Mouse (Mus musculus): Measurements from ENCODE around the gene H2-Q10.
"Not testable (repeated sequence)": the region's sequence is repeated elsewhere in the genome, so short reads cannot be mapped to it uniquely, and the experiment has no call there.

The H2-Q10 gene

DNA sequence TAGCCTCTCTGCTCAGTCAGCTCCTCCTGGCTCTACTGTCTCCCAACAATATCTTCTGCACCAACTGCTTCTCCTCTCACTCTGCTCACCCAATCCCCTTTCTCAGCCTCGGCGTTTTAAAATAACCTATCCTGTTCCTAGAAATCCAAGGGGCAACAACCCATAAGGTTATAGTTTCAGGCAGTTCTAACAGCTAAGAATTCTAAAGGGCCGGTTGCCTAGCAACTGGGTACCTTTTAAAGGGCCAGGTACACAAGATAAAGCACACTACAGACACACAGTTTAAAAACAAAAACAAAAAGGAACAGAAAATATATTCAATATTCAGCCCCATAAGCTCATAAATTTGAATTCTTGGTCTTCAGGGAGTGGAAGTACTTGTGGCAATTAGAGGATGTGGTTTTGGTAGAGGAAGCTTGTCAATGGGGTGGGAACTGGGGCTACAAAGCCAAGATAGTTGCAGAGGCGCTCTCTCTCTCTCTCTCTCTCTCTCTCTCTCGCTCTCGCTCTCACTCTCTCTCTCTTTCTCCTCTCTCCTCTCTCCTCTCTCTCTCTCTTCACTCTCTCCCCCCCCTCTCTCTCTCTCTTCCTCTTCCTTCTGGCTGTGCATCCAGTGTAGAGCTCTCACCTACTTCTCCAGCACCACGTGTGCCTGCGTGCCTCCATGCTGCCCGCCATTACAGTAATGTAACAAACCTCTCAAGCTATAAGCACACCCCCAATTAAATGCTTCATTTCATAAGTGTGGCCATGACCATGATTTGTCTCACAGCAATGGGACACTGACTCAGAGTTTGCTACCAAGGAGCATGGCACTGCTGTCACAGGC is 9.2 kb upstream of the H2-Q10 start:
- not testable (repeated sequence) for DNase-seq

DNA sequence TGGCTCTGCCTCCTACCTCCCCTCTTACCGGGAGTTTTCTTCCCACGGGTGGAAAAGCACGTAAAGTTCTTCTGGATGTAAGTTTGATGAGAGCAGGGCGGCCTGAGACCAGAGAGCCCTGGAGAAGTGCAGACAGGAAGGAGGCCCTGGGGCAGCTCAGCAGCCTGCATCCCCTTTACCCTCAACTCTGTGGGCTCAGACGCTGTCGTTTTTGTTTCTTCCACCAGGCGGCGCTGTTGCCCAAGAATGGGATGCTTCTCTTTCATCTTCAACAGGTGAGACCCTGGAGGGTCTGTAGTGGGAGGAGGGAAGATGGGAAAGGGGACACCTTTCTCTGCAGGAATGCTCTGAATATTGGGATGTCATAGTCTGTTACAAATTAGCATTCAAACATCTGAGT is 4.2 kb upstream of the H2-Q10 start:
- DNase-seq = not testable (repeated sequence)

DNA sequence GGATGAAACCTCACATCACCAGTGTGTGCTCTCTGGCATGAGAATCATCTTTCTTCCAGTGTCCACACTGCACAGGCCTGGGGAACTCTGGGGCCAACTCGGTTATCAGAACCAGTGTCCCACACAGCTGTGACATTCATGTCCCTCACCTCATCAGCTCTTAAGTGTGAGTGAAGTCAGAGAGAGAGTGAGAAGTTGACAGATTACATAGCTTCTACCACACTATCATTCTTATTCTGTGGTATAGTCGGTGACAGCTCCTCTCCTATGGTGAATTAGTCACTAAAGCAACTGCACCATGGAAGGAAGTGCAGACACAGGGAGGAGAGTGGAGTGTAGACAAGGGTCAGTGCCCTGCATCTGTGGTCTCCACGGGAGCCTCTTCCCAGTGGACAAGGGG is 953 bp upstream of the H2-Q10 start:
- DNase-seq = not testable (repeated sequence)

DNA sequence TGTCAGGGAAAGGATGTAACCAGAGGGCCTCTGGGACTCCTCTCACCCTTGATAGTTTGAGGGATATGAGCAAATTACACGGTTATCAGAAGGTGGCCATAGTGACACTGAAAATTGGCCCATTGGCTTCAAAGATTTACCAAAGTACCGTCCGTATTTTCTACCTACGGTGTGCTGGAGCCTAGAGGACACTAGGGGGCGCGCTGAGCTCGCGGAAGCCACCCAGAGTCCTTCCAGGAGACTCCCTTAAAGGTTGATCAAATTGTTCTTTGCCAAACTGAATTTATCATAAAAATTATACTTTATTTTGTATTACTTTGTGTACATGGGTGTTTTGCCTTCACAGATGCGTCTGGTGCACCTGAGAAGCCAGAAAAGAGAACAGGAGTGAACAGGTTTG is 14.2 kb downstream of the H2-Q10 start:
- DNase-seq = peak; percentile 75

DNA sequence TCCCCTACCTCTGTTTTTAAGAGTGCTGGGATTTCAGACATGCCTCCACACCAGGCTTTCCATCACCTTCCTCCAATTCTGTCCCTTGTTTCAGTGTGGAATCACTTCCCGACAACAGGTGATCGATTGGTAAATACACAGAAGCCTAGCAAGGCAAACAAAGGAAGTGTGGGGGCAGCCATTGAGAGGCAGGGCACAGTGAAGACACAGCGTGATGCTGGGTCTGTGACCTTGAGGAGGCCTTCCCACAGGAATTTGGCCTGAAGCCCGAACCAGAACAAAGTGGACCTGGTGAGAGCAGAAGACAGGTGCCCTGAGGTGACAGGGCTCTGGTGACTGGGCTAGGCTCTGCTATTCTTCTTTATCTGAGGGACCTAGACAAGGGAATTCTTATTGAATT is 15.8 kb downstream of the H2-Q10 start:
- DNase-seq = no peak

DNA sequence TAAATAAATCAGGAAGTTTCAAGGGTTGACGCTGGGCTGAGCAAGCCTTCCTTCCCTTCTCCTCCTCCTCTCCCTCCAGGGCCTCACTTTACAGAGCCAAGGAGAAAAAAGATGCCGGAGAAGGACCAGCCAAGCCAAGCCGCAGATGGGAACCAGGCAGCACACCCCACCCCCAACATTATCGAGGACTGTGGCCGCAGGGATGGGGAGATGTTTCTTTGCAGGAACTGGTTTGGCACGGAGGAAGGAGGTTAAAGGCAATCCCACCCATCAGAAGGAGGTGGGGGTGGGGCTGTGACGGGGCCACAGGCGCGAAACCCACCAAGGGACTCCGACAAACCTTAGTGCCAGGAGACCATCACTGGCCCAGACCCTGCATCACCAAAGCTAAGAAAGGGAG is 16.8 kb downstream of the H2-Q10 start:
- no peak for DNase-seq

DNA sequence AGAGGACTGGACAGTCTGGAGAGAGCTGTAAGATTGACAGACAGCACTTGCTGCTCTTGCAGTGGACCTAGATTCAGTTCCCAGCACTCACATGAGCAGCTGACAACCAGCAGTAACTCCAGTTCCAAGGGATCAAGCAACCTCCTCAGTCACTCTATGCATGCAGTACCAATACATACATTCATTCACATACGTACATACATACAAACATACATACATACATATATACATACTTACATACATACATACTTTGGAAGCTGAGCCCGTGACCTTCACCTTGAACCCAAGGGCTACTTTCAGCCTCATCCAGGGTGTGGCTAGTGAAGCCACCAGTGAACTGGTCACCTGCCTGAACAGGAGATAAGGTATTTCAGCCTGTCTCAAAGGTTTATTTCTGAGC is 18.2 kb downstream of the H2-Q10 start:
- DNase-seq = no peak

DNA sequence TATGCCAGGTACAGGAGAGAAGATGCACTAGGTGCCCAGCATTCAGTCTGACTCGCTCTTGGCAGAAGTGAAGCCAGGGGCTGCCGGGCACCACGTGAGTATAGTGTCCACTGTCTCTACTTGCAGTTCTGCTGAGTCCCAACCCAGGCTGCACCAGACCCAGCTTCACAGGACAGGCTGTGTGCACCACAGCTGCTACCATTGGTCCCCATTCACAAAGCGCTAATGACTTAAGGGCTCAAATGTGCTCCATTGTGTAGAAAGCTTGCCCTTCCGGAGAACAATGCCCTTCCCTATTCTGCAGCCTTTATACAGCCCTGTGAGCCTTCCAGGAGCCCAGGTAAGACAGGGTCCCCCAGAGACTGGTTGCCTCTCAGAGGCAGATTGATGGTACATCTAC is 20.4 kb downstream of the H2-Q10 start:
- no peak for DNase-seq

DNA sequence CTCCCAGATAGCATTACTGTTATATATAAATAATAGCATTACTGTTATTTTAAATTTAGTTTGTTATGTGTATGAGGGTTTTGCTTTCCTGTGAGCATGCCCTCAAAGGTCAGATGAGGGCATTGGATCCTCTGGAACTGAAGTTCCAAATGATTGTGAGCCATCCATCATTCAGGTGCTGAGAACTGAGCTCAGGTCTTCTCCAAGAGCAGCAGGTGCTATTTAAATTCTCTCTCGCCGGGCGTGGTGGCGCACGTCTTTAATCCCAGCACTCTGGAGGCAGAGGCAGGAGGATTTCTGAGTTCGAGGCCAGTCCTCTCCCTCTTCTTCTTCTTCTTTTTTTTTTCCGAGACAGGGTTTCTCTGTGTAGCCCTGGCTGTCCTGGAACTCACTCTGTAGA is 27.2 kb downstream of the H2-Q10 start:
- DNase-seq = no peak

DNA sequence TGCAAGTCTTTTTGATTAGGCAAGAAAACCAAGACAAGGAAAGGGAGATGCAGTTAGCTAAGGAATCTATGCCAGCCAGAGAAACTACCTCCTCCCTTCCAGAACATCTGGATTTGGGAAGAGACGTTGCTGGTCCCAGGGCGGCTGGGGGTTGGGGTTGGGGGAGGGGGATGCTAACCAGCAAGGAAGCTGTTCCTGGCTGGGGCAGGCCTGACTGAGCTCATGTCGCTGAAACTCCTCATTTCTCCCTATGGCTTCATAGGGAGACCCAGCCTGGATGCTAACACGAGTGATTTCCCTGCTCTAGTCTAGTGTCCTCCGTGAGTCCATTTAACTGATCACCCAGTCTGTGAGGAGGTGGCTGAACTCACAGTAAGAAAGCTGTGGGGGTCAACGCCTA is 32.3 kb downstream of the H2-Q10 start:
- no peak for DNase-seq

DNA sequence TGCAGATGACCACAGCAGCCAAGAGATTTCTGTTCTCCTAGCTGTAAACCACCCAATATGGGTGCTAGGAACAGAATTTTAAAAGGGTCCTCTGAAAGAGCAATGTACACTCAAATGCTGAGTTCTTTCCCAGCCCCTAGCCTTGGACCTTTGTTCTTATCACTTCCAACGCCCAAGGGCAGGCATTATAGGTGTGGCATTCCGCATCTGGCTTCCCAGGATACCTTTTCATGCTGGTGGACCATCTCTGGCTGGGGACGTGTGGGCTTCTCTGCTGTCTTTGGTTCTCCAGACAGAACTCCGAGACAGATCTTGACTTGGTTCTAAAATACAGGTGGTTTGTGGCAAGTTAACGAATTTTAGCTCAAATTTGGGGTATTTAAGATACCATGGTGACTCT is 32.9 kb downstream of the H2-Q10 start:
- DNase-seq = no peak

DNA sequence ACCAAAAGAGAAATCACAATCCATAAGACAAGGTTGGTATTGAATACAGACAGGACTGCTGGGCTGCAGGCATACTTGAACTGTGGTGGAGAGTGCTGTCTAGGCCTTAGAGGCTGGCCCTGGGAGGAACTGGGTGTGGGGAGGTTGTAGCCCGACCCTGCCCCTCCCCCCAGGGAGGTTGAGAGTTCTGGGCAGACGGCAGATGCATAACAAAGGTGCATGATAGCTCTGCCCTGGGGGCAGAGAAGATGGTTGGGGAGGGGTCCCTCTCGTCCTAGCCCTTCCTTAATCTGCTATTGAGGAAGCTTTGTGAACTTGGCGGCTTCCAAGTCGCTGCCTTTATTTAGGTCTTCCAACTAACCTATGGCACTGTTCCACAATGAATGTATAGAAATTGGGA is 34.0 kb downstream of the H2-Q10 start:
- no peak for DNase-seq

DNA sequence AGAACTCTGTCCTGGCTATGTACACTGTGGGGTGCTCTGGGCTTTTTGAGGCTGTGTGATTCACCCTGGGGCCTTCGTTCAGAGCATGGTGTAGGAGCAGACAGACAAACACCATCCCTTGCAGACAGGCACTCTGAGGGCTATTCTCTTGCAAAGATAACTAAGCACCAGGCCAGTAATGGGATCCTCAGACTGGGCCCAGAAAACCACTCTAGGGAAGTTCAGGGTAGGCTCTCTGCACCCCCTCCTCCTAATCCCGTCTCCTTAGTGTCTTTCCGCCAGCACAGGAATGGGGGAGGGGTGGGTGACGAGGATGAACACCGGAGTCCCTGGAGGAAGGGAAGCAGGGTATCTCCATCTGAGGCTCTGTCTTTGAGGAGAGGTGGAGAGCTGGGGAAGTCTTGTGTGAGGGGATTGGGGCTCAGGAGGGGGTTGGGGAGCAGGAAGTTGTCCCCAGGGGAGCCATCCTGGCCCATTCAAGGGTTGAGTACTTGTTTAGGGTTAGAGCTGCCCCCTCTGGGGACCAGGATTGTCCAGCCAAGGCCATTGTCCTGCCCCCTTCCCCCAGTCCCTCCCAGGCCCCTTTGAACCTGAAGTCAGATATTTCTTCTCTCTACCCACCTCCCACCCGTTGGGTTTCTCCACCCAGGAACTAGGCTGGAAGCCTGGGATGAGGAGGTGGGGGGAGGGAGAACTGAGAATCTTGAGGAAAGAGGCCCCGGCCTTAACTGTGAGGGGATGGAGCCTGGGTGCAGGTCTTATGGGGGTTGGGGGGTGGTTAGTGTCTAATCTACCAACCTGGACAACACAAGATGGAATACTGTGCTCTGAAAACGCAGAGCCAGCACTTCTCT is 35.0 kb downstream of the H2-Q10 start:
- DNase-seq = no peak

DNA sequence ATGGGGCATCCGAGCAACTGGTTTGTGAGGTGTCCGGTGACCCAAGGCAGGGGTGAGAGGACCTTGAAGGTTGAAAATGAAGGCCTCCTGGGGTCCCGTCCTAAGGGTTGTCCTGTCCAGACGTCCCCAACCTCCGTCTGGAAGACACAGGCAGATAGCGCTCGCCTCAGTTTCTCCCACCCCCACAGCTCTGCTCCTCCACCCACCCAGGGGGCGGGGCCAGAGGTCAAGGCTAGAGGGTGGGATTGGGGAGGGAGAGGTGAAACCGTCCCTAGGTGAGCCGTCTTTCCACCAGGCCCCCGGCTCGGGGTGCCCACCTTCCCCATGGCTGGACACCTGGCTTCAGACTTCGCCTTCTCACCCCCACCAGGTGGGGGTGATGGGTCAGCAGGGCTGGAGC is 35.9 kb downstream of the H2-Q10 start, which contains the start of gene Pou5f1:
Gene Pou5f1 (plus strand): TSS at position 243 of the 400 bp plus-strand sequence.
- DNase-seq = no peak

DNA sequence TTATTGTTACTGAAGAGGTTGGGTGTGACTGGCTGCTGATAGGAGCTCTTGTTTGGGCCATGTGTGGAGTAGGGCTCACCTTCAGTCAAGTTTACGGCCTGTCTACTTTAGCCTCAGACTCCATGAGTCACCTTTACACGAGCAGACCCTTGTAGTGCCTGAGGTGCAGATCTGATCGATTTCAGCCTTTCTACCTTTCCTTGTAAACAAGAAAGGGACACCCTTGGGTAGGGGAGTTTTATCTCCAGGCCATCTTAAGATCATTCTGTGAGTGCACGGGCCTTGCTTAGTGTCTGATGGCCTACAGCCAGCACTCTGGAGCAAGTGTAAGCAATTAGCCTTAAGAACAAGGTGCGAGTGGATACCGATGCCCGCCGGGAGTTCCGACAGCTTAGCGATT is 37.0 kb downstream of the H2-Q10 start:
- no peak for DNase-seq

DNA sequence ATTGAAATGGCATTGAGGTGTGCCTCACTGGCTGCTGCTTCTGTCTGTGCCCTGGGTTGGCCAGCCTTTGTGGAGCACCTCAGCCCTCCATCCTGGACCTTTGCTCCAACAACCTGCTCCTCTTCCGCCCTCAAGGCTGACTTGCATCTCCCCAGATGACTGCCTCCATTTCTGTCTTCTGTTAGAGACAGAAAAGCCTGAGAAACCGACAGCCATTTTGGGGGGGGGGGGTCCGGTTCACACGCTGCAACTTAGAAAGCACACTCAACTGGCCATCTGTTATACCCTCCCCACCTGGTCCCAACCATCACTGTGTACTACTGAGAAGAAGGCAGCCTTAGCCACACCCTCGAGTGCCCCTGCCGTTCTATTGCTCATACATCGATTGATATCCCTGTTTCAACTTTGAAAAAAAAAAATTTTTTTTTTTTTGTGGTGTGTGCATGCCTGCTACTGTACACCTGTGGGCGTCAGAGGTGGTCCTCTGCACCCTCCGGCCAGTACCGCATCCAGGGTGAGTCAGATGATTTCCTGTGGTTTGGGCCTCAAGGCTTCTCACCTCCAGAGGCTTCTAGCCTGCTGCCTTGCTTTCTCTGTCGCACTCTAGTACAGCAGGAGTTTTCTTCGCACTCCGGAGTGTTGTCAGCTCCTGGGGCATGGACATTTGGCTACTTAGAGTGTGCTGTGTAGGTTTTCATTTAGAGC is 37.8 kb downstream of the H2-Q10 start:
- no peak for DNase-seq

DNA sequence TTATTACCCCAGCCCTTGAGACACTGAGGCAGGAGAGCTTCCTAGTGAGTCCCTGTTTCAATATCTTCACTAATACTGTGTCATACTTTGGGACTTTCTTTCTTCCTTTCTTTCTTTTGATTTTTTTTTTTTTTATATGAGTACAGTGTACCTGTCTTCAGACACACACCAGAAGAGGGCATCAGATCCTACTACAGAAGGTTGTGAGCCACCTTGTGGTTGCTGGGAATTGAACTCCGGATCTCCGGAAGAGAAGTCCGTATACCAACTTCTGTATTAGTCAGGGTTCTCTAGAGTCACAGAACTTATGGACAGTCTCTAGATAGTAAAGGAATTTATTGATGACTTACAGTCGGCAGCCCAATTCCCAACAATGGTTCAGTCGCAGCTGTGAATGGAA is 38.4 kb downstream of the H2-Q10 start:
- DNase-seq = not testable (repeated sequence)

DNA sequence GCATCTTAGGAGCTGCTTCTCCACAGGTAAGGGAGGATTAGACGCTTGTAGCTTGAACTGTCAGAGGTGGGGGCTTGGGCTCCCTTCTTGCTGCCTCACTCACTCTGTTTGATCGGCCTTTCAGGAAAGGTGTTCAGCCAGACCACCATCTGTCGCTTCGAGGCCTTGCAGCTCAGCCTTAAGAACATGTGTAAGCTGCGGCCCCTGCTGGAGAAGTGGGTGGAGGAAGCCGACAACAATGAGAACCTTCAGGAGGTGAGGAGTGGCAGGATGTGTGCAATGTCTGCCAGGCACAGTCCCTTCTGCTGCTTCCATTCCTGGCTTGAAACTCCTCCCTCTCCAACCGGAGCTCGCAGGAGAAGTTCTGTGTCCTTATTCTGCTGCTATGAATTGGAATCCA is 39.4 kb downstream of the H2-Q10 start:
- peak; percentile 58 for DNase-seq

DNA sequence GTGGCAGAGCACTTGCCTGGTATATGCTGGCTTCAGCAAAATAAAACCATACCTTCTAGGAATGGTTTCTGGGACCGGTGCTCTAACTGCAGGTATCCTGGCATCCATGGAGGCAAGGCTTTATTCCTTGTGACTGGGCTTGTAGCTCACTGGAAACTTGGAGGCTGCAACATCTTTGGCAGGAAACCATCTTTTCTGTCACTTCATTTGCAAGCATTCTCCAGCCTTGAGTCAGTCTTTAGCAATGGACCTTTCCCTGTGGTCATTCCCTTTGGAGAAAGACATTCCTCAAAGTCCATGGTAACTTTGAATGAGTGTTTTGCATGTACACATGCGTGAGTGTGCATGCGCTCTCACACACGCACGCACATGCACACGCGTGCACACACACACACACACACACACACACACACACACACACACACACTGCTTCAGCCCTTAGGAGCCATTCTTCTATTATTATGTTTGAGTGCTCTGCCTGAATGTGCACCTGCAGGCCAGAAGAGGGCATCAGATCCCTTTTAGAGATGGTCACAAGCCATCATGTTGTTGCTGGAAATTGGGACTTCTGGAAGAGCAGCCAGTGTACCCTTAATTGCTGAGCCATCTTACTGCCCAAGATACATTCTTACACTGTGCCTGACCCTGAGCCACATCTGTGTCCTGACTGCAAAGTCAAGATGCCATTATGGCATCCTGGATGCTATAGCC is 43.2 kb downstream of the H2-Q10 start:
- DNase-seq = no peak

DNA sequence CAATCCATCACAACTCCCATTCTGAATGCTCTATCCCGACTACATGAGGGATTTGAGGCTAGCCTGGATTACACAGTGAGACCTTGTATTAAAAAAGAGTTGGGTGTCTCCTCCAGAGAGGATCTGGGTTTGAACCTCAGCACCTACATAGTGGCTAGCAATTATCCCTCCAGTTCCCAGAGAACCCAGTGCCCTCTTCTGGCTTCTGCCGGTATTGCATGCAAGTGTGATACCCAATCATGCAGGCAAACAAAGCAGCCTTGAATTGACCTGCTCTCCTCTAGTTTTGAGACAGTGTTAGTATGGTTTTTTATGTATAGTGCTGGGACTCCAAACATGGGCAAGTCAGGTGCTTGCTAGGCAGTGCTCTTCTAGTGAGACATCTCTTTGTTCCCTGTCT is 44.0 kb downstream of the H2-Q10 start:
- DNase-seq = peak; percentile 87

DNA sequence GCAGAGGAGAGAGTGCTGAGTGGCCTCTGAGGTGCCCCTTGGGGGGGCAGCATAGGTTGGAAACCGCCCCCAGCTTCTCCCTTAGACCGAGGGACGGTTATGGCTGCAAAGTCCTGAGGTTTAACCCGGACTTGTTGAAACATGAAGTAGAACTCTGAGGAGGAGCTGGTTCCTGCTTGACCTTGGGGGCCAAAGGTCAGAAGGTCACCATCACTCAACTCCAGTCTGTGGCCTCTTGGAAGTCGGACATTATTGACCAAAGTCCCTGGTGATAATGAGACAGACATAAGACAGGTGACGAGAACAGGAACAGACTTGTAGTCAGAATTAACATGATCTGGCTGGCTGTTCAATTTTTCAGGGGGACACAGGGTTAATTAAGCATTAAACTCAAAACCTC is 44.9 kb downstream of the H2-Q10 start:
- DNase-seq = no peak

DNA sequence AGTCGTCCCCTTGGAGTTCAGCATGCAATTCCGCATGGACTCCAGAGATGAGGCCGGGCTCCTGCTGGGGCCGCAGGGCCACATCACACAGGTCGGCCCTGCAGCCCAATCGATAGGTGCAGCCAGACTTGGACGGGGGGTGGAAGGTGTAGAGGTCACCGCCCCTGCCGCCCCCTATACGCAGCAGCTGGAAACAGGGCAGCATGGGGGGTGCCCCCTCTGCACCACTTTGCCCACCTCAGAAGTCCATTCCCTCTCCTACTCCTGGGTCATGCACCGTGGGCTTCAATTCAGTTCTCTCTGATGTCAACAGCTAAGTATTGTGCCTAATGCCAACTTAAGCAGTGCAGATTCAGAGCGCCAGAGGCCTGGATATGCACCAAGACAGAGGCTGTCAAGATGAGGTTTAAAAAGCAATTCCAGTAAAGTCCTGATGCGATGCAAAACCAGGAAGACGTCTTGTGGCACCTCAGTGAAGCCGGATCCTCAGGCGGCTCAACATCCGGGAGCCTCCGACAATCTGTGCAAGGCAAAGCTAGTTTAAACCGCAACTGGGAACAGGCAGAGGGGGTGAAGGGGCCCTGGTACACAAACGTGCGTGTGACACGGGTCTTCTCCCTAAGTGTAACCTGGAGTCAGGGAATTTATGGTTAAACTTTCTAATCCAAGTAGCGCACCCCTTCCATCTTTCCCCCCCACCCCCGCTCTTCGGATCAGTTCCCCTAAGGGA is 46.2 kb downstream of the H2-Q10 start:
- peak; percentile 16 for DNase-seq

Data from lung, postnatal 36 days (tissue).